Comparison of ENCODE assay signal across 17 mouse cellular contexts in genomic region chr8:56277810-56278528, GRCm38 (mm10). TPM values are rescaled to one million over a fixed set of nuclear protein-coding genes. Genes with fewer than 3 reads are reported as not detected.
DNase-seq lines count a peak whose midpoint lies in the region; ATAC-seq lines count a peak whose summit lies in the region.
"Had no signal": no experiment of that assay in that cellular context is flagged by ENCODE, and none has a peak within 500 bp of the region (broad histone marks: within the 10 kb centered on the region; RNA-seq: fewer than 3 reads in every experiment).

No protein-coding gene starts in this region.

- peak; percentile 18 for DNase-seq in adrenal gland, postnatal 10 days
- no peak for DNase-seq in adrenal gland, adult 8-10 months
- DNase-seq in liver = no peak
- DNase-seq in gastrocnemius, adult 8-10 months (ENCODE audit: low spot score in 2 of 2) = peak; percentile 8 to 26
- DNase-seq in spleen, postnatal 36 days (ENCODE audit: low spot score in 2 of 2) = no peak
- DNase-seq: B cell, adult 2 months; cerebellum, adult 11-12 months; kidney, adult 2 months; left cerebral cortex, postnatal 4 days; lung, postnatal 10 days; right cerebral cortex, adult 18-20 months had no signal

- H3K4me1 ChIP-seq in liver, embryonic 16.5 days (ENCODE audit: control insufficient read depth, low read depth, low read length) = no peaks in the 10 kb centered on the region
- H3K4me1 ChIP-seq in stomach, embryonic 14.5 days (ENCODE audit: control insufficient read depth, insufficient read depth, low read length) = no peaks in the 10 kb centered on the region
- H3K4me1 ChIP-seq: midbrain, embryonic 15.5 days; neural tube, embryonic 15.5 days had no signal

- no peaks in the 10 kb centered on the region for H3K27me3 ChIP-seq in liver, embryonic 16.5 days (ENCODE audit: control insufficient read depth, insufficient read depth, low read depth, low read length)
- H3K27me3 ChIP-seq in stomach, embryonic 14.5 days (ENCODE audit: control insufficient read depth, insufficient read depth, low read length) = no peaks in the 10 kb centered on the region
- H3K27me3 ChIP-seq: midbrain, embryonic 15.5 days; neural tube, embryonic 15.5 days had no signal

- H3K9me3 ChIP-seq in liver, embryonic 16.5 days (replicated peaks; ENCODE audit: control insufficient read depth, low read length) = no peaks in the 10 kb centered on the region
- H3K9me3 ChIP-seq in stomach, embryonic 14.5 days (ENCODE audit: control insufficient read depth, low read depth, low read length) = no peaks in the 10 kb centered on the region
- H3K9me3 ChIP-seq: midbrain, embryonic 15.5 days; neural tube, embryonic 15.5 days had no signal

- no peaks in the 10 kb centered on the region for H3K36me3 ChIP-seq in liver, embryonic 16.5 days (ENCODE audit: control insufficient read depth, insufficient read depth)
- H3K36me3 ChIP-seq in stomach, embryonic 14.5 days (ENCODE audit: control insufficient read depth, insufficient read depth, low read length) = no peaks in the 10 kb centered on the region
- H3K36me3 ChIP-seq: midbrain, embryonic 15.5 days; neural tube, embryonic 15.5 days had no signal

- 53% methylated on average over 7 of the region's 9 CpGs for WGBS in liver, embryonic 16.5 days (ENCODE audit: insufficient replicate concordance)
- 72% methylated on average over 7 of the region's 9 CpGs for WGBS in stomach, embryonic 14.5 days

- H3K27ac ChIP-seq in liver, embryonic 16.5 days (ENCODE audit: low read length) = no peak overlapping the region
- no peak overlapping the region for H3K27ac ChIP-seq in stomach, embryonic 14.5 days (ENCODE audit: low read length)
- H3K27ac ChIP-seq: midbrain, embryonic 15.5 days; neural tube, embryonic 15.5 days had no signal

- no peak overlapping the region for H3K4me2 ChIP-seq in liver, embryonic 16.5 days (ENCODE audit: low read depth, low read length)
- H3K4me2 ChIP-seq in stomach, embryonic 14.5 days (replicated peaks; ENCODE audit: low read depth, low read length) = no peak overlapping the region
- H3K4me2 ChIP-seq: midbrain, embryonic 15.5 days; neural tube, embryonic 15.5 days had no signal

- peak; percentile 51 for ATAC-seq in liver, embryonic 16.5 days (ENCODE audit: low read depth)
- peak; percentile 56 for ATAC-seq in stomach, embryonic 14.5 days (ENCODE audit: insufficient number of reproducible peaks, insufficient read depth, low FRiP score, low read depth)
- ATAC-seq in megakaryocyte progenitor cell, adult 5-6 weeks (replicated peaks; ENCODE audit: poor library complexity) = no peak
- ATAC-seq: midbrain, embryonic 15.5 days had no signal

- no peak overlapping the region for H3K9ac ChIP-seq in liver, embryonic 16.5 days (ENCODE audit: low read depth, low read length)
- no peak overlapping the region for H3K9ac ChIP-seq in stomach, embryonic 14.5 days (replicated peaks; ENCODE audit: low read depth, low read length)
- H3K9ac ChIP-seq: midbrain, embryonic 15.5 days; neural tube, embryonic 15.5 days had no signal

- H3K4me3 ChIP-seq in liver, embryonic 16.5 days (ENCODE audit: low read depth, low read length) = no peak overlapping the region
- no peak overlapping the region for H3K4me3 ChIP-seq in stomach, embryonic 14.5 days (ENCODE audit: low read depth, low read length)
- H3K4me3 ChIP-seq: midbrain, embryonic 15.5 days; neural tube, embryonic 15.5 days had no signal

RNA-seq across cellular contexts. Expression of gene Hpgd, which starts 16.4 kb away (rescaled TPM):
- total RNA-seq in adrenal gland, postnatal 10 days (2021) = 10 to 100 TPM; 10.2 to 16.0 TPM
- total RNA-seq in adrenal gland, adult 8-10 months (2022) = 10 to 100 TPM in 2 of 4 experiments, 1 to 10 TPM in 2; 3.7 to 15.0 (median 9.9) TPM
- 29.7 and 30.2 TPM in 2 replicates for polyA plus RNA-seq in liver, embryonic 16.5 days (2015; fragmentation: Nextera tagmentation; extraction: Ambion mirVana)
- total RNA-seq in gastrocnemius, adult 8-10 months (2022) = 1 to 10 TPM in 3 of 4 experiments, under 1 TPM in 1; 0.99 to 1.9 (median 1.5) TPM
- 57.4 and 62.8 TPM in 2 replicates for polyA plus RNA-seq in stomach, embryonic 14.5 days (2014; fragmentation: Nextera tagmentation; extraction: Ambion mirVana)
- 0.59 and 1.5 TPM in 2 replicates for total RNA-seq in megakaryocyte progenitor cell, adult 5-6 weeks (2015)
- 1.2 and 1.8 TPM in 2 replicates for total RNA-seq in megakaryocyte progenitor cell, adult 5-6 weeks (2017)
- total RNA-seq: MEL had no signal

Comparison
In these comparisons a context has a peak if more than half of its experiments do, and no peak if none do; other contexts are left out.
1. DNase-seq: peak in adrenal gland, postnatal 10 days (single experiment) and gastrocnemius, adult 8-10 months (2 of 2); none in adrenal gland, adult 8-10 months (single experiment), liver (single experiment) and spleen, postnatal 36 days (0 of 2).